Mouse (Mus musculus): ENCODE measurements at regions not wholly inside any gene's neighbourhood (a gene's known extent, or its start where the extent isn't known, plus 50 kb on each side); places are given as distances from the start of the nearest gene placed in this dataset.

GRCm38 (mm10) chr10:105625324-105625950 lies 51.2 kb upstream of the Tmtc2 start:
- Histone ChIP-seq H3K4me3 (replicated peaks) (no peak overlapping the region), H3K27ac (no peak overlapping the region), H3K9me3 (no peaks in the 10 kb centered on the region), H3K36me3 (replicated peaks) (no peaks in the 10 kb centered on the region), H3K4me2 (no peak overlapping the region), H3K9ac (no peak overlapping the region), H3K4me1 (peaks cover 6% of the 10 kb centered on the region), H3K27me3 (no peaks in the 10 kb centered on the region)
- ATAC-seq (ENCODE audit: low FRiP score), result no peak
- WGBS, result 61% methylated on average over 8 of the region's 8 CpGs

Data from forebrain, embryonic 12.5 days (tissue).